Mouse (Mus musculus) liver, embryonic 13.5 days (tissue): ENCODE measurements at regions not wholly inside any gene's neighbourhood (a gene's known extent, or its start where the extent isn't known, plus 50 kb on each side); places are given as distances from the start of the nearest gene placed in this dataset.

ENCODE experiments used
- ATAC-seq: fragments of 200-750 bp; cut with Nextera tagmentation; 2 replicates; pipeline ENCODE4 v1.8.0; 2017; ENCODE audit warnings: low read depth, mild to moderate bottlenecking, moderate number of reproducible peaks, moderate library complexity
- DNase-seq: peaks from one replicate; pipeline ENCODE4 v3.0.0; 2022
- H3K27ac ChIP-seq: fragments of 300-500 bp; sonication (generic); 2 replicates; pipeline ENCODE4 v1.5.1; 2015; ENCODE audit warnings: moderate library complexity, mild to moderate bottlenecking, inconsistent platforms
- H3K27me3 ChIP-seq: fragments of 300-500 bp; sonication (generic); 2 replicates; pipeline ENCODE4 v1.6.1; 2015; ENCODE audit warnings: mild to moderate bottlenecking, inconsistent platforms
- H3K36me3 ChIP-seq: fragments of 300-500 bp; sonication (generic); 2 replicates; pipeline ENCODE4 v1.6.1; 2015; ENCODE audit warnings: mild to moderate bottlenecking, inconsistent platforms
- H3K4me1 ChIP-seq: fragments of 300-500 bp; sonication (generic); replicated peaks from 2 replicates; pipeline ENCODE4 v1.6.1; 2015; ENCODE audit warnings: inconsistent platforms
- H3K4me2 ChIP-seq: fragments of 300-500 bp; sonication (generic); 2 replicates; pipeline ENCODE4 v1.6.1; 2015; ENCODE audit warnings: inconsistent platforms, mild to moderate bottlenecking, moderate library complexity
- H3K4me3 ChIP-seq: fragments of 300-500 bp; sonication (generic); replicated peaks from 2 replicates; pipeline ENCODE4 v1.5.1; 2015; ENCODE audit warnings: mild to moderate bottlenecking, inconsistent platforms
- H3K9ac ChIP-seq: fragments of 300-500 bp; sonication (generic); 2 replicates; pipeline ENCODE4 v1.6.1; 2015; ENCODE audit warnings: mild to moderate bottlenecking, inconsistent platforms
- H3K9me3 ChIP-seq: fragments of 300-500 bp; sonication (generic); replicated peaks from 2 replicates; pipeline ENCODE4 v1.6.1; 2016; ENCODE audit warnings: inconsistent platforms
- WGBS: fragments of 180-500 bp; shearing (Covaris S2); methylation state at CpG from one replicate; pipeline ENCODE4 v1.1.7; 2015; ENCODE audit not compliant: insufficient replicate concordance; 5-methylcytosine and 5-hydroxymethylcytosine counted together

- Histone ChIP-seq H3K9ac (no peak overlapping the region), H3K4me3 (no peak overlapping the region), H3K4me1 (peaks cover 21% of the 10 kb centered on the region), H3K36me3 (no peaks in the 10 kb centered on the region), H3K27me3 (no peaks in the 10 kb centered on the region), H3K9me3 (no peaks in the 10 kb centered on the region), H3K4me2 (no peak overlapping the region), H3K27ac (no peak overlapping the region)
- no peak for ATAC-seq
- no peak for DNase-seq
- WGBS = 33% methylated on average over 2 of the region's 2 CpGs
Measured at GRCm38 (mm10) chr14:14634021-14634420, 68.1 kb upstream of the Slc4a7 start.

- no peak overlapping the region for H3K9ac ChIP-seq
- no peak overlapping the region for H3K27ac ChIP-seq
- H3K4me1 ChIP-seq = 0 out of 2 replicates have a peak, but pooled peaks cover 3% of the 10 kb centered on the region
- no peaks in the 10 kb centered on the region for H3K27me3 ChIP-seq
- H3K4me2 ChIP-seq = no peak overlapping the region
- 55% methylated on average over 7 of the region's 7 CpGs for WGBS
- ATAC-seq (no peak), DNase-seq (no peak)
- no peak overlapping the region for H3K4me3 ChIP-seq
- no peaks in the 10 kb centered on the region for H3K9me3 ChIP-seq
- no peaks in the 10 kb centered on the region for H3K36me3 ChIP-seq
Measured at GRCm38 (mm10) chr14:14639102-14640015, 62.7 kb upstream of the Slc4a7 start.

GRCm38 (mm10) chr14:14640023-14640441 lies 62.0 kb upstream of the Slc4a7 start:
- H3K9ac ChIP-seq = no peak overlapping the region
- H3K4me2 ChIP-seq = no peak overlapping the region
- no peaks in the 10 kb centered on the region for H3K27me3 ChIP-seq
- H3K36me3 ChIP-seq = no peaks in the 10 kb centered on the region
- 19% methylated on average over 3 of the region's 3 CpGs for whole genome bisulfite sequencing
- no peak overlapping the region for H3K27ac ChIP-seq
- no peaks in the 10 kb centered on the region for H3K9me3 ChIP-seq
- H3K4me1 ChIP-seq = 0 out of 2 replicates have a peak, but pooled peaks cover 3% of the 10 kb centered on the region
- no peak for DNase-seq
- 0 out of 2 replicates have a peak, but pooled peaks have one; percentile 18 for ATAC-seq
- no peak overlapping the region for H3K4me3 ChIP-seq

DNA sequence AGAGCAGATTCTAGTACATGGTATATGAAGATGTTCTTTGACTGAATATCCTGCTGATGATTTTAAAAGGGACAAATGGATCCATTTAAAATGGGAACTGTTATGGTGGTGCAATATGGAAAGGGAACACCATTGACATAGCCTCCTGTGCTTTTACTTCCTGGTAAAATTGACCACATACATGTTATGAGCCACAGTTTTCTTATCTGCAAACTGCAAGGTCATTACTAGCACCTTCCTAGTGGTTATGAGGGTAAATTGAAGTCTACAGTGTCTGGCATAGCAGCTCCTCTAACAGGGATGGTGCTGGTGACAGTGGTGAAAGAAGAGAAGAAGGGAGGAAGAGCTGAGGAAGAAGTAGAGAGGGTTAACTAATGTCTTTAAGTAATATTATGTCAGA lies 61.5 kb upstream of the Slc4a7 start:
- no peak overlapping the region for H3K4me3 ChIP-seq
- H3K9me3 ChIP-seq = no peaks in the 10 kb centered on the region
- H3K4me1 ChIP-seq = 0 out of 2 replicates have a peak, but pooled peaks cover 3% of the 10 kb centered on the region
- no peak overlapping the region for H3K9ac ChIP-seq
- H3K27me3 ChIP-seq = no peaks in the 10 kb centered on the region
- ATAC-seq (no peak), DNase-seq (no peak)
- no peaks in the 10 kb centered on the region for H3K36me3 ChIP-seq
- H3K4me2 ChIP-seq = no peak overlapping the region
- H3K27ac ChIP-seq = no peak overlapping the region

DNA sequence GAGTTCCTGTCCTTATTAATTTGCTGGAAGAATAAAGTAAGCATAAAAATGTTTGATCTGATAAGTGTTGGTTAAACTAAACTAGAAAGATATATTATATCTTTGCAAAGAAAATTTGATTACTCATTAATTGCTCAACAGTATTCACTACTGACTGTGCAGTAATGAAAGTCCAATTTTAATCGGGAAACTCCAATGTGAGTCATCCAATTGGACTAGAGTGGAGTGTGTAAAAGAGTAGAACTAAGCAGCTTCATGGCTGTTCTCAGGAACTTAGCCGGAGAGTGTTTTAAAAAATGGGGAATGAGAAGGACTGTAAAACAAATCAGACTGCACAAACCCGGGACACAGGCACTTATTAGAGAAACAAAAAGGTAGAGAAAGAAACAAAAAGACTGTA lies 58.5 kb upstream of the Slc4a7 start:
- ATAC-seq (no peak), DNase-seq (no peak)
- no peak overlapping the region for H3K4me3 ChIP-seq
- WGBS = 74% methylated on average over 3 of the region's 3 CpGs
- H3K36me3 ChIP-seq = no peaks in the 10 kb centered on the region
- H3K4me1 ChIP-seq = 0 out of 2 replicates have a peak, but pooled peaks cover 3% of the 10 kb centered on the region
- no peak overlapping the region for H3K9ac ChIP-seq
- no peak overlapping the region for H3K27ac ChIP-seq
- H3K4me2 ChIP-seq = no peak overlapping the region
- no peaks in the 10 kb centered on the region for H3K27me3 ChIP-seq
- no peaks in the 10 kb centered on the region for H3K9me3 ChIP-seq

DNA sequence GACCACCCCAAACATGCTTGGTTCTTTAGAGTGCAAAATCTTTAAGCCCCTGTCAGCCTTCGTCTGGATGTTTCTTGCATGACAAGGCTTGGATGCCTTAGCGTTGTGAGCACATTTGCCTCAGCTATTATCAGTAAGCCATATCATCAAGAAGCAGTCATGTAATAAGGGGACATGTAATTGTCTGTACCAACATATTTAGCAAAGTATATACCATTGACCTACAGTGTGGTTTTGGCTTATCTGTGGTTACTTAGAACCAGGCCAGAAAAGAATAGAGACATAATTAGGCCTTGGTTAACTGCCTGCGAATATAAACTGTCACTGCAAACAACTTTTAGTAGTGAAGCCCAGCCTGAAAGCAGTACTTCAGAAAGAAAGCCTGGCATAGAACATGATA lies 57.0 kb upstream of the Slc4a7 start:
- WGBS = 19% methylated on average over 3 of the region's 3 CpGs
- Histone ChIP-seq H3K9ac (no peak overlapping the region), H3K27ac (no peak overlapping the region), H3K4me2 (no peak overlapping the region), H3K4me1 (no peaks in the 10 kb centered on the region), H3K36me3 (no peaks in the 10 kb centered on the region), H3K4me3 (no peak overlapping the region), H3K9me3 (no peaks in the 10 kb centered on the region), H3K27me3 (no peaks in the 10 kb centered on the region)
- DNase-seq (no peak), ATAC-seq (peak; percentile 45; the same call in 1 of the 2 replicates)
